Mouse (Mus musculus) liver, postnatal 0 days (tissue): Measurements from ENCODE around the gene Zfp398.

Experiments used
- CTCF ChIP-seq: sonication (generic); IDR thresholded peaks from 2 replicates; pipeline ENCODE4 v1.5.1; 2016; ENCODE audit warnings: antibody characterized with exemption, low read depth
- EP300 ChIP-seq: IDR thresholded peaks from 2 replicates; pipeline ENCODE4 v1.6.1; 2016; ENCODE audit warnings: antibody characterized with exemption, low read depth, mild to moderate bottlenecking

DNA sequence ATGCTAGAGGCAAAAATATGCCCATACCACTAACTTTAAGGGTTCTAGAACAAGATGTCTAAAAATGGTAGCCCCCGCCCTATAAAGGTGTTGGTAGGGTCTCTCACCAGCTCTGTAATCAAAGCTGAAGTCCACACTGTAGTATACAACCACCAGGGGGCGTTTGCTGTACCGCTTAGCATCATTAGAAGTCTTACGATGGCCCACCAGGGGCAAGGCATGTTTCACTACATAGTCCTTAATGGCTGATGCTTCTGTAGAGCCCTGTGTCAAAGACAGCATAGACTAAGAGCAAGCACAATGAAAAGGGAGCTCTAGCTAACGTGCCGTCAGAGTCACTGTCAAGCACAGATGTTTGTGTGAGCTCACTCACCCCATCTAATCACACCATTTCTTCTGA is 36.4 kb upstream of the Zfp398 start:
- TF ChIP-seq CTCF (peak; percentile 87), EP300 (no peak)
